Mouse (Mus musculus) small intestine, adult 2 months (tissue): Measurements from ENCODE around the gene A130010J15Rik.

Source experiments
- CTCF ChIP-seq: fragments of 200-500 bp; IDR thresholded peaks from 2 replicates; pipeline ENCODE4 v1.5.1; 2012; ENCODE audit warnings: low read depth, mild to moderate bottlenecking, control low read depth, inconsistent platforms, low read length, moderate library complexity, mixed read lengths; ENCODE audit not compliant: insufficient replicate concordance, insufficient read length; ENCODE audit errors: extremely low read depth
- POLR2A ChIP-seq: fragments of 200-500 bp; IDR thresholded peaks from 2 replicates; pipeline ENCODE4 v1.6.1; 2012; ENCODE audit warnings: low read depth, mild to moderate bottlenecking, control low read depth, inconsistent platforms, low read length, moderate library complexity

DNA sequence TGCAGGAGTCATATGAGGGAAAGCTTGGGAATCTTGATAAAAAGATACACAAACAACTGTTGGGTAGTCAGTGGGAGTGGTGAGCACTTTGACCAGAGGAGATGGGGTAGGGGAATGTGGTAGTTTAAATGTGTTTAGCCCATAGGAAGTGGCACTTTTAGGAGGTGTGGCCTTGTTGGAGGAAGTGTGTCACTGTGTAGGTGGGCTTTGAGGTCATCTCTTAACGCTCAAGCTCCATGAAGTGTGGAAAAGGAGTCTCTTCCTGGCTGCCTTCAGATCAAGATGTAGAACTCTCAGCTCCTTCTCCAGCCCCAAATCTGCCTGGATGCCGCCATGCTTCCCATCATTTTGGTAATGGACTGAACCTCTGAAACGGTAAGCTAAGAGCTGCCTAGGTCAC, 39.7 kb downstream of the A130010J15Rik start, which contains the start of gene Lamb3:
- TF ChIP-seq POLR2A: no peak
- no peak for TF ChIP-seq CTCF
